Mouse (Mus musculus): ENCODE results near the gene Ccl27a. TPM values are rescaled to one million over a fixed set of nuclear protein-coding genes. Genes with fewer than 3 reads are reported as not detected.
"Not testable (repeated sequence)": the region's sequence is repeated elsewhere in the genome, so short reads cannot be mapped to it uniquely, and the experiment has no call there.

The Ccl27a gene
- total and polyA plus RNA-seq, 3 experiments = 6.4 to 12.1 TPM; not detected in 1

DNA sequence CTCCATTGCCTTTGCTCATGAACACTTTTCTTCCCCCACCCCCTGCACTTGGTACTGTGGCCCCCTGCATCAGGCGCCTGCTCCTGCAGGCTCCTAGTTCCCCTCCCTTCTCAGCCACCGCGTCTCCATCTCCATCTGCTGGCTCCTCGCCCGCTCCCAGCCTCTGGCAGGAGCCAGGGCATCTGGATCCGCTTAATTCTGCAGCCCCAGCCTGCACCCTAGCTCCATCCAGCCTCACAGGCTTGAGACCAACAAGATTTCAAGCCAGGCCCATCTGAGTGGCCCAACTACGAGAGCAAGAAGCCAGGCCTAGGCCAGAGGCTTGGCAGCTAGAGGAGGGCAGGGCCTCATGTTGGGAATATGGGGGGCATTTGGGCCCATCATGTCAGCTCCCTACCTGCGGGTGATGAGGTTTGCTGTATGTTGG lies 11.3 kb downstream of the Ccl27a start:
- not testable (repeated sequence) for H3K4me3 ChIP-seq (ENCODE audit: control insufficient read depth in 1 of 2, insufficient read depth in 1 of 2, low read depth in 2 of 2, low read length in 2 of 2); H3K9me3 ChIP-seq (replicated peaks; ENCODE audit: insufficient read depth, low read length); H3K79me2 ChIP-seq (ENCODE audit: control insufficient read depth, insufficient read depth, low read length, poor library complexity); H3K9ac ChIP-seq (ENCODE audit: control insufficient read depth, low read depth, low read length, poor library complexity, severe bottlenecking); DNase-seq (ENCODE audit: low read depth, low spot score); H3K27me3 ChIP-seq (ENCODE audit: control insufficient read depth in 1 of 2, insufficient read depth in 2 of 2, low read length in 2 of 2); H3K27ac ChIP-seq (ENCODE audit: control insufficient read depth, low read depth, low read length)
- H3K4me1 ChIP-seq (ENCODE audit: control insufficient read depth in 1 of 2, insufficient read depth in 2 of 2, low read length in 2 of 2) = peaks cover 6 to 15% of the 10 kb centered on the region in 2 experiments
- peaks cover 0 to 13% of the 10 kb centered on the region in 2 experiments; a peak in 2 of 4 replicates for H3K36me3 ChIP-seq (ENCODE audit: control insufficient read depth in 1 of 2, insufficient read depth in 2 of 2, low read length in 2 of 2)

DNA sequence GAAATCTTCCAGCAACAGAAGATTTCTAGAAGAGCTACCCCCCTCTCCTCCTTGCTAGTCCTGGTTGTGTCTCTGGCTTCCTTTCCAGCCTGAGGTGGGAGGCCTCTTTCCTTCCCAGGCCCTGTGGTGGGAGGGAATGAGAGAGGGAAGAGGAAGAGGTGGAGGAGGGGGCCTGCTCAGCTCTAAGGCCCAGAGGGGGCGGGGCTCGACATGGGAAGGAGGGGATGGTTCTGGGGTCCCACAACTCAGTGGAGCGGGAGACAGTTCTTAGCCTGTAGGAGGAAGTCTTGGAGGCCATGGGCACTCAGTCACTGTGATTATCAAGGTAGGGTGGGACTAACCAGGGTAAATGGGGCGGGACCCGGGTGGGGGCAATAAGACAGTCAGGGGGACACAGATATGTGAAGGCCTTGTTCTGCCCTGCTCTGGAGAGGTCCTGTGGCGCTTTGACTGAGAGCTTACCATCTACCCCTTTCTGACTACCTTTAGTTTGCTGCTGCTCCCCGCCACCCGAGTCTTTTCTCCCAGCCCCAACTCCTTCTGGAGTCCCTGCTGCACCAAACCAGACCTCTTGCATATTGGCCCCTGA lies 11.9 kb downstream of the Ccl27a start:
- Histone ChIP-seq H3K79me2 (ENCODE audit: control insufficient read depth, insufficient read depth, low read length, poor library complexity) (no peaks in the 10 kb centered on the region; the same call in 1 of the 2 replicates), H3K9me3 (replicated peaks; ENCODE audit: insufficient read depth, low read length) (no peaks in the 10 kb centered on the region), H3K27me3 (ENCODE audit: control insufficient read depth in 1 of 2, insufficient read depth in 2 of 2, low read length in 2 of 2) (no peaks in the 10 kb centered on the region), H3K4me3 (ENCODE audit: control insufficient read depth in 1 of 2, insufficient read depth in 1 of 2, low read depth in 2 of 2, low read length in 2 of 2) (no peak overlapping the region), H3K9ac (ENCODE audit: control insufficient read depth, low read depth, low read length, poor library complexity, severe bottlenecking) (no peak overlapping the region), H3K36me3 (ENCODE audit: control insufficient read depth in 1 of 2, insufficient read depth in 2 of 2, low read length in 2 of 2) (peaks cover 0 to 13% of the 10 kb centered on the region in 2 experiments; a peak in 2 of 4 replicates), H3K27ac (ENCODE audit: control insufficient read depth, low read depth, low read length) (no peak overlapping the region), H3K4me1 (ENCODE audit: control insufficient read depth in 1 of 2, insufficient read depth in 2 of 2, low read length in 2 of 2) (peaks cover 6 to 15% of the 10 kb centered on the region in 2 experiments)
- TF ChIP-seq SIN3A (IDR thresholded peaks at IDR 0.05; ENCODE audit: low read length) (peak; percentile 19; the same call in 1 of the 2 replicates), JUND (IDR thresholded peaks at IDR 0.05; ENCODE audit: low read depth, low read length) (no peak), UBTF (IDR thresholded peaks at IDR 0.05; ENCODE audit: borderline replicate concordance, insufficient read depth, low read depth, low read length) (no peak)
- no peak for DNase-seq (ENCODE audit: low read depth, low spot score)

DNA sequence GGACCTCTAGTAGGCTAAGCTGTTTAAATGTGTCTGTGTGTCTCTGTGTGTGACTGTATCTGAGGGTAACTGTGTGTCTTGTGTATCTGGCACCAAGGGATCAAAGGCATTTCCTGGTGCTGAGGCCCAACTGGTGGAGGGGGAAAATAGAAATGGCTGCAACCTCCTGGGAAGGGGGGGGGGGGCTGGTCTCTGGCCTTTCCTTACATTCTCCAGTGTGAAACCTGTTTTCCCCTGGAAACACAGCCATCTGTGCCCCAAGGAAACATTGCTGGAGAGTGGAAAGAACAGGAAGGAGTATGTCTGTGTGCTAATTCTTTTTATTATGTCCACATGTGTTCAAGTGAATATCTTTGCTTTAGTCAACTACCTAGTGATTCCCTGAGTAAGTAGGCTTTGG lies 12.4 kb downstream of the Ccl27a start:
- H3K79me2 ChIP-seq (ENCODE audit: control insufficient read depth, insufficient read depth, low read length, poor library complexity) = no peaks in the 10 kb centered on the region; the same call in 1 of the 2 replicates
- peaks cover 0 to 13% of the 10 kb centered on the region in 2 experiments; a peak in 2 of 4 replicates for H3K36me3 ChIP-seq (ENCODE audit: control insufficient read depth in 1 of 2, insufficient read depth in 2 of 2, low read length in 2 of 2)
- H3K9ac ChIP-seq (ENCODE audit: control insufficient read depth, low read depth, low read length, poor library complexity, severe bottlenecking) = peak overlapping the region; percentile 64; the same call in 1 of the 2 replicates
- H3K27me3 ChIP-seq (ENCODE audit: control insufficient read depth in 1 of 2, insufficient read depth in 2 of 2, low read length in 2 of 2) = no peaks in the 10 kb centered on the region
- no peak for DNase-seq (ENCODE audit: low read depth, low spot score)
- no peak for TF ChIP-seq CHD1 (IDR thresholded peaks at IDR 0.05; ENCODE audit: low read depth, low read length)
- no peak for TF ChIP-seq ELF1 (IDR thresholded peaks at IDR 0.05; ENCODE audit: low read depth, low read length)
- no peak for TF ChIP-seq TAL1 (IDR thresholded peaks at IDR 0.05; ENCODE audit: low read length)
- no peak for TF ChIP-seq CHD2 (IDR thresholded peaks at IDR 0.05; ENCODE audit: low read length)
- no peak for TF ChIP-seq HCFC1 (IDR thresholded peaks at IDR 0.05; ENCODE audit: low read depth, low read length)
- no peak for TF ChIP-seq ZMIZ1 (IDR thresholded peaks at IDR 0.05; ENCODE audit: low read depth, low read length)
- no peaks in the 10 kb centered on the region for H3K9me3 ChIP-seq (replicated peaks; ENCODE audit: insufficient read depth, low read length)
- H3K27ac ChIP-seq (ENCODE audit: control insufficient read depth, low read depth, low read length) = no peak overlapping the region; the same call in 1 of the 2 replicates
- H3K4me1 ChIP-seq (ENCODE audit: control insufficient read depth in 1 of 2, insufficient read depth in 2 of 2, low read length in 2 of 2) = peaks cover 6 to 16% of the 10 kb centered on the region in 2 experiments
- H3K4me3 ChIP-seq (ENCODE audit: control insufficient read depth in 1 of 2, insufficient read depth in 1 of 2, low read depth in 2 of 2, low read length in 2 of 2) = no peak overlapping the region
